Mouse (Mus musculus) olfactory bulb, adult 2 months (tissue): Measurements from ENCODE around the gene Thnsl2.

Experiments
- CTCF ChIP-seq: fragments of 200-500 bp; IDR thresholded peaks from 2 replicates; pipeline ENCODE4 v1.5.1; 2012; ENCODE audit warnings: low read depth, mild to moderate bottlenecking, low read length, moderate library complexity; ENCODE audit not compliant: insufficient read depth
- POLR2A ChIP-seq: fragments of 200-500 bp; IDR thresholded peaks from 2 replicates; pipeline ENCODE4 v1.6.1; 2012; ENCODE audit warnings: mild to moderate bottlenecking, low read depth, low read length, moderate library complexity; ENCODE audit not compliant: insufficient read depth

- TF ChIP-seq CTCF (no peak), POLR2A (no peak)
Observed at GRCm38 (mm10) chr6:71093686-71094085, 50.6 kb downstream of the Thnsl2 start.
